Mouse (Mus musculus) right cerebral cortex, postnatal 36 days (tissue): ENCODE measurements at regions not wholly inside any gene's neighbourhood (a gene's known extent, or its start where the extent isn't known, plus 50 kb on each side); places are given as distances from the start of the nearest gene placed in this dataset.

ENCODE experiments used
- DNase-seq, 2 experiments: peaks; one replicate each; pipeline ENCODE4 v3.0.0; 2022; ENCODE audit warnings: low spot score in 2 of 2, mixed read lengths in 1 of 2

DNA sequence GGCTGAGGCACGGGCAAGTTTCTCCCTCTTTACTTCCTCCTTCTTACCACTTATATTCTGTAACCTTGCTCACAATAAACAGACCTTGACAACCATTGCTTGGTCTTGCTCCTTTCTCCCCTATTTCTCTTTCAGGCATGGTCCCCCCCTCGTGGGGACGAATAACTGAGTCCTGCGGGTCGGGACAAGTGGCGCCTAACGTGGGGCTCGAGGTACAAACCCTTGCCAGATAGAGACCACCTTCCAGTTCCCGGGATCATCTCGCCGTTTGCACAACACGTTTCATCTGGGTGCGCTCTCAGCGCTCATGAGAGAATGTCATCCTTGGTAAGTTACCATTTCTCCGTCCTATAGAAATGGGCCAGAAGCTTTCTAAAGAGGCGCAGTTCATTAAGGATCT, 79.6 kb upstream of the Foxn3 start:
- DNase-seq, result no peak

DNA sequence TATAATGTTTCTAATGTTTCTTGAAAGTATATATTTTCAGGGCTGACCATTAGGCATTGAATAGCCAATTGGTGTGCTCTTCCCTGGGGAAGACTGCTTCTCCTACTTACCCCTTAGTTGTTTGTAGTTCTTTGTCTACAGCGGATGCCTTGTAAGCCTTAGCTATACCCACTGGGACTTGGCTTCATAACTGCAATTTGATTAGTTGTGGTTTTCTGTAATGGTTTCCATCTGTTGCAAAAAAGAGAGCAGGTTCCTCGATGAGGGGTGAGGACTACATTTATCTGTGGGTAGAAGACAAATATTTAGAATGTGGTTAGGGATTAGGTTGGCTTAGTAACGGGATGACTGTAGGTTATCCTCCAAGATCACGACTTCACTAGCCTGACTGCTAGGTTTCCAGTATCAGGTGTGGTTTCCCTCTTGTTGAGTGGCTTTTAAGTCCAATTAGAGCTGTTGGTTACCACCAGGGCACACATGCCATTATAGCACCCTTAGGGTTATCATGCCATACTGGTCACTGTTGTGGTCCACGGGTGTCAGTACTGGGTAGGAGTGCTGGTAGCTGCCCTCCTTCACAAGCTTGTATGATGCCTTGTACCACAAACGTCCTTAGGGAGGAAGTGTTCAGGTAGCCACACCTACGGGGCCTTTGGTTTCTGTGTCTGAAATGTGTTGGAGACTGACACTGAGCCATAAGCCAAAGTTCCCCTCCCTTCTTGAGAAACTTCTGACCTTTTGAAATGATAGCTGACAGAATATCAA, 78.9 kb upstream of the Foxn3 start:
- no peak for DNase-seq

DNA sequence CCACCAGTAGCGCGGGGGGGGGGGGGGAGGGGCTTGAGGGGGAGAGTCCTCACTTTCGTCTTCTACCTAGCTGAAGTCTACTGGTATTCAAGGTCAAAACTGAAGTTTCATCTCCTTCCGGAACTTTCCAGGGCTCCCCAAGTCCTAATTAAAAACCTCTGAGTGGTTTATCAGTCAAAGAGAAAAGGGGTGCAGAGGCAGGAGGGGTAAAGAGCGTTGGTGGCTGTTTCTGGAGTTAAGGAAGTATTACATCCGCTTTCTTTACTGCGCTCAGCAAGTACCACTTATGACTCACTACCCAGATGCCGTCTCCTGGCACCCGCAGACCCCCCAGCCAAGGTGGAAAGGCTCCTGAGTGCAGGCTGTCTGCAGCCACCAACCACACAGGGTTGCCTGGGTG, 77.9 kb upstream of the Foxn3 start:
- DNase-seq, result peak in 1 of 2 experiments; percentile 9

DNA sequence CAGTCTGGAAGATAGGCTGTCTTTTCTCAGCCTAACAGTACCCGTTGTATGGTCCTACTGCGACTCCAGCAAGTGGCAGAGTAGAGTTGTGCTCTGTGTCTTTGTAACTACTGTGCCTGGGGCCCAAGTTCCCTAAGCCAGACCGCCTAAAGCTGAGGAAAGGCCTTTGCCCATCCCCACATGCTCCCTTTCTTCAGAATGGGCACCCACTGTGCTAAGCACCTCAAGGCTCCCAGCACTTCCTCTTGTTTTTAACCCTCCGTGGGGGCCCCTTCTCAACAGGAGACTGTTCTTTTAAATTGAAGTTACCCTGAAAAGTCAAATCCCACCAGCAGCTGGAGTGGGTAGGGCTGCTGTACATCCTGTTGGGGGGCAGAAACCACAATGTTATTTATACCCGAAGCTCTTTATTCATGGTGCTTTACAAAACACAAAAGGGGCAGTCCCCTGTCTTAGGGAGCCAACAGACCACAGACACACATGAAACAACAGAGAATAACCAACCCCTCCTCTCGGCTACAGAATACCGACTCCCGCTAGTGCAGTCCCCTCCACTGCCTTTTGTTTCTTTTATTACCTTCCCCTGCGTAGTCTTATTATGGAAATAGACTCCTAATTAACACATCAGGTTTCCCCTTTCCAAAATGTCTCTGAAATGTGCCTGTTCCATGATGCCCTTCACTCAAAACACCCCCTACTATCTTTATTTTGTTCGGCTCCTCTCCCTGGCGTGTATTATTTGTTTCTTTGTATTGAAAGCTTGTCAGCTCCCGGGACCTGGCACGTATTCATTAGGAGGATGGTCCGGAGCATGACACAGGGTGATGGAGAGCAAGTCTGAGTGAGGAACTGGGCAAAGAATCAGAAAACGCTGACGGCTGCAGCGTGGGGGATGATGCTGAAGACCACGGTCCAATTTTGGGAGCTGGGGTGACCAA, 77.1 kb upstream of the Foxn3 start:
- DNase-seq, result peak in 1 of 2 experiments; percentile 9

DNA sequence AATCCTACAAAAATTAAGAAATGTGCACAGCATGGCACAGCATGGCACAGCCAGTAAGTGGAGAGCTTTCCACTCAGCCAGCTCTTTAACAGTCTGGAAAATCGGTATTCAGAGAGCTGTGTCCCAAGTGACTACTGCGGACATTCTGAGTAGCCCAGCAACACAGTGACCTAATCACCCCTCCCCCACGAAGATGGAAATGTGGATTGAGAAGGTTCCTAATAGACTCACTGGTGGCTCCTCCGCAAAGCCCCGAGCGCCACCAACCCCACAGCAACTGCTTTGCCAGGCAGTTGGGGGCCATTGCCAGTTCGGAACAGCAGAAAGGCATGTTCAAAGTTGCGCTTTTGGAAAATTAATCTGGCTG, 76.4 kb upstream of the Foxn3 start:
- peak; percentile 14 to 26 for DNase-seq

GRCm38 (mm10) chr12:99639118-99639517, 75.7 kb upstream of the Foxn3 start:
- DNase-seq, result no peak

DNA sequence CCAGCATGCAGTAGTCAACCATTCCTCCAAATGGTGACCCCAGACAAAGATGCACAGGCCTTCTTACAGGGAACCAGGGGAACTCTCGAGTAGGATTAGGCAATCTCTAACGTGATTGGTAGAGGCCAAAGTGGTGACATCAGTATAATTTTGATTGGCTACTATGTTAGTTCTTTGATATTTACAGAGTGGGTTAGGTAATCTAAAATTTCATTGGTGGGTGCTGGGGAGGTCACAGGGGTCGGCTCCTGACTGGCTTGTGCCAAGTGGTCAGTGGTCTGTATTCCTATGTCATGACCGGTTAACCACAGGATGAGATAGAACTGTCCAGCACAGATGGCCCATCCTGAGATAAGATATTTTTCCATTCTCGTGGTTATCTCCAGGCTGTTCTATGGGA, 74.6 kb upstream of the Foxn3 start:
- no peak for DNase-seq

DNA sequence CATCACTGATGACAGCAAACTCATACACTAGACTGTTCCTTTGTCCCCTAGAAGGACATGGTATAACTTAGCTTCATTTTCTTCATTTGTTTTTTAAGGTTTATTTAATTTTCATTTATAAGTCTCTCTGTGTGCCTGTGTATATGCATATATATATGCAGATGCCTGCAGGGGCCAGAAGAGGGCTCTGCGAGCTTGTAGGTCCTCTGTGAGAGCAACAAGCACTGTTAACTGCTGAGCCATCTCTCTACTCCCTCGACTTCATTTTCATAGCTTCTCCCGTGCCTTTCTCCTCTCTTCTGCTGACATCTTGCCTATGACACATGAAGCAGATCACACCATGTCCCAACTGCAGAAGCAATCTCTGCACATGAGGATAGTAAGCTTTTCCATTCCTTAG, 72.9 kb upstream of the Foxn3 start:
- no peak for DNase-seq

DNA sequence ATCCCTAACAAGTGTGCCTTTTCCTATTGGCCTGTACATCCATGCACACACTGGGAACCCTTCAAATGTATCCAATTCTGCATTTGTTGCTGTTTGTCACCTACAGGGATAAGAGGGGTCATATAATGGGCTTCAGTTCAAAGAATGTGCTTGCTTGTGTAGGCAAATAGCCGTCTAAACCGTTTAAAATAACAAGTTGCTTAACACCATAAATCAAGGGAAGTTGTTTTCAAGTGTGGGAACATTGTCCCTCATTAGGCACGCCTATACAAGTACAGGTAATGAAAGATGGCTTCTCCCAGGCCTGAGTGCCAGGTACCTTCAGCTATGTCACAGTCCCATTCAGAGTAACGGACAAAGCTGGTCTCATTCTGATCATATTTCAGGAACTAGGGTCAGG, 72.0 kb upstream of the Foxn3 start:
- DNase-seq, result no peak

- DNase-seq, result no peak
Measured at GRCm38 (mm10) chr12:99634726-99635125, 71.3 kb upstream of the Foxn3 start.

DNA sequence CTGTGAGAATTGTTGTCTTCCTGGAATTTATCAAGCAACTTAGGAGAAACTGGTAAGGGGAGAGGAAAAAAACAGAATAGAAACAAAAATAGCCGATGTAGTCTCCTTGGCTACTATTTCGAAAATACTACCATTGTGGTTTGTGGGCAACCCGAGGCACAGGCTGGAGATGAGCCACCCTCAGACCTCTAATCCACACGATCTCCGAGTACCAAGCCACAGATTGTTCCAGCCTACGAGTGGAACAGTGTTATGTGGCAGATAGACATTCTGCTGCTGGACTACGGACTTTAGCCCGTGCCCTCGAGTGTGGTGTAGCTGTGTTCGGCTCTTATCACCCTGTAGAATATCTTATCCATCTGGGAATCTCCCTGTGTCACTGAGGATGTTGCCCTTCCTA, 70.3 kb upstream of the Foxn3 start:
- DNase-seq, result no peak

DNA sequence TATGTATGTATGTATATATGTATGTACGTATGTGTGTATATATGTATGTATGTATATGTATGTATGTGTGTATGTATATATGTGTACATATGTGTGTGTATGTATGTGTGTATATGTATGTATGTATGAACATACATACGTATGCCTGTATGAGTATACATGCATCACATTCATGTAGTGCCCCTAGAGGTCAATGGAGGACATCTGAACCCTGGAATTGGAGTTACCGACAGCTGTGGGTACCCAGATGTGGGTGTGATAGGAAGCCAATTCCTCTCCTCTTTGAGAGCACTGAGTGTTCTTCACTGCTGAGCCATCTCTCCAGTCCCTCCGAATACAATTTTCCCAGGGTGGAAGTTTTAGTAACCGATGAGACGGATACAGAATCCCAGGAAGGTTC, 69.6 kb upstream of the Foxn3 start:
- DNase-seq, result no peak

GRCm38 (mm10) chr12:99629606-99630005, 66.2 kb upstream of the Foxn3 start:
- no peak for DNase-seq

DNA sequence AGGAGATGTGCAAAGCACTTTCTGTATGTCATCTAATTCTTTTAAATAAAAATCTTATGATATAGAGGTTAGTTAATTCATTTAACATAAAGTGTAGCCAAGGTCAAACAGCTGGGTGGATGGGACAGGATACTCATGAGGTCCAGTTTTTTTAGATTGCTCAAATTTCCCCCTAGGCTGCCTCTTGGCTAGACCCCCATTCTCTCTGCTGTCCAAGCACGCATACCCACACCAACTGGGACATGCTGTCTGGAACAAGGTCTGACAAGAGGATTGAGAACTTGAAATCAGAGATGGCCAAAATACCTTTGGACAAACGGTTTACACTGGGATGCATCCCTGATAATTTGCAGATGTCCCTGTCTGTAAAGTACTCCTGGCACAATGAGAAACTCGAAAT, 65.0 kb upstream of the Foxn3 start:
- DNase-seq, result no peak

GRCm38 (mm10) chr12:99627898-99628231, 64.5 kb upstream of the Foxn3 start:
- peak; percentile 89 to 92 for DNase-seq

- DNase-seq, result peak in 1 of 2 experiments; percentile 20
Measured at GRCm38 (mm10) chr12:99627201-99627897, 64.0 kb upstream of the Foxn3 start.

DNA sequence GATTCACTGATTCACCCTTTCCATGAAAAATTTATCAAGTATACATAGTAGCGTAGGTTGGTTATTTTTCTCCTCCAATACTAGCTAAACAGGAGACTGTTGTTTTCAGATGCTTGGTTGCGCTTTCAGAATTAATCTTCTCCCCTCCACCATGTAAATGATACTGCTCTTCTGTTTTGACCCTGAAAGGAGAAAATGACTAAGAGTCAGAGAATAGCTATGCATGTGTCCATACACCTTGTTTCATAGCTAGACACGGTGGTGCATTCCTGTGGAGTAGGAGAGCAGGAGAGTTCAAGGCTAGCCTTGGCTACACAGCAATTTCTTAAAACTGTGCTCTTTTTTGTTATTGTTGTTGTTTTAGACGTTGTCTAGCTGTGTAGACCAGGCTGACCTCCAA, 62.8 kb upstream of the Foxn3 start:
- DNase-seq, result no peak

DNA sequence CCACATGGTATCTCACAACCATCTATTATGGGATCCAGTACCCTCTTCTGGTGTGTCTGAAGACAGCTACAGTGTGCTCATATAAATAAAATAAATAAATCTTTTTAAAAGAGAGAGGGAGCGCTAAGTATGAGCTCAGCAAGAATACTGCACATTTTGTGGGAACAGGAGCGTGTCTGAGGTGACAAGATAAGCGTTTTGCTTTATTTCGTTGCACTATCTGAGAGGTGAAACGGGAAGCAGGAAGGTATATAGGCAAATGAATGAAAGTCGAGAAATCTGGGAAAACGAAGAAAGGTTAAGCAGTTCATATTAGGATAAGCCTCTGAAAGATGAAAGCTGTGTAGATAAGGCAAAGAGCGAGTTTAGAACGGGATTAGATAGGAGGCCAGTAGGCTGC, 61.7 kb upstream of the Foxn3 start:
- no peak for DNase-seq

DNA sequence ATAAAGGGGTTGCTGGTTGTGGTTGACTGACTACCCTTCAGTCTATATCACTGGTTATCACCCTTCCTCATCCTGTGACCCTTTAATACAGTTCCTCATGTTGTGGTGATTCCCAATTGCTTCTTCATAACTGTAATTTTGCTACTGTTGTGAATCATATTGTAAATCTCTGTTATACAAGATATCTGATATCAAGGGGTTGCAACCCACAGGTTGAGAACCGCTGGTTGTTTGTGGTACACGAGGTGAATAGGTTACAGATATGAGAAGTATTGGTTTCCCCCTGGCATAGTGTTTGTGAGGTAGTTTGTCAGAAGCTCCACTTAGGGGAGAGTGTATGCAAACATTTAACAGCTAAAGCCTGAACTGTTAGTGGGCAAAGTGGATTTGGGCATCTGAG, 58.9 kb upstream of the Foxn3 start:
- DNase-seq, result no peak

DNA sequence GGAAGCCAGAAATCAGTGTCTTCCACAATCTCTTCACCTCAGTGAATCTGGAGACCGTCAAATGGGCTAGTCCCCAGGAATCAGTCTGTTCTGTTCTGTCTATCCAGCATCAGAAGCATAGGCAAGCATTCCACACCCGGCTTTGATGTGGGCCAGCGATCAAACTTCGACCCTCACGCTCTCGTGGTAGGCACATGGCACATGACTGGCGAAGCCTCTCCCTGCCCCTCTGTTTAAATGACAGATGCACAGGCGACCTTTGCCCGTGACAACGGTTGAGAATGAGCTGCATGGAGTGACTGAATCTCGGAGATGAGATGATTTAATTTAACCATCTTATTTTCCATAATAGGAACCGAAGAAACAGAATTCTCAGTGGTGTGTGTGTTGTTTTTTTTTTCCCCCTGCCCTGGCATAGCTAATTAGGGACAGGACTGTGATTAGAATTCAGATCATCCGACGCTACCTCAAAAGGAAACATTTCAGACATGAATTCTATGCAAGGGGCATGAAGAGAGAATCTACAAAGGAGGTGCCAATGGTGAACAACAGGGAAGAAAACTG, 53.9 kb upstream of the Foxn3 start:
- DNase-seq, result no peak

- DNase-seq, result no peak
Measured at GRCm38 (mm10) chr12:99614420-99614819, 51.0 kb upstream of the Foxn3 start.
